Mouse (Mus musculus): ENCODE results near the gene Cdkl3. TPM values are rescaled to one million over a fixed set of nuclear protein-coding genes. Genes with fewer than 3 reads are reported as not detected.
"Not testable (repeated sequence)": the region's sequence is repeated elsewhere in the genome, so short reads cannot be mapped to it uniquely, and the experiment has no call there.

Cdkl3 gene
- polyA plus RNA-seq, 1 experiment from 2014 or later, result 13.2 TPM

DNA sequence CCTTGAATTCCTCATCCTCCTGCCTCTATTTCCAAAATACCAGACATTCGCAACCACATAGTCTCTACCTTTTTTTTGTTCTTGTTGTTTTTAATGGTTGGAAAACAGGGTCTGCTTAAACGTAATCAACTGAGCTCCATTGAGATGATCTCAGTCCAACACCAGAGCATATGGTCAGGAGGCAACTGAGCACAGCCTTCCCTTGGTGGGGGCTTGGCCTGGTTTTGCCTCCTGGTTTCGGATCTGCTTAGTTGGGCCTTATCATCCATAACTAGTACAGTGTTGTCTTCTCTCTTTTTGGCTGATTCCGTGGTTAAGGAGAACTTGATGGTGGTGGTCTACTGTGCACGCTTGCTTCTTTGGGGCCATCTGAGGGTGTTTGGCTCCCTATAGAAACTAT, 104.8 kb downstream of the Cdkl3 start:
- Histone ChIP-seq H3K9ac (ENCODE audit: low read length) (no peak overlapping the region), H3K27ac (ENCODE audit: low read depth, low read length) (no peak overlapping the region)

GRCm38 (mm10) chr11:52109421-52109820, 105.4 kb downstream of the Cdkl3 start:
- Histone ChIP-seq H3K27me3 (ENCODE audit: control insufficient read depth, insufficient read depth, low read length) (no peaks in the 10 kb centered on the region), H3K4me1 (replicated peaks; ENCODE audit: control insufficient read depth, insufficient read depth, low read length) (0 out of 2 replicates have a peak, but pooled peaks cover 3% of the 10 kb centered on the region), H3K4me2 (ENCODE audit: low read depth, low read length, severe bottlenecking) (no peak overlapping the region), H3K36me3 (ENCODE audit: control insufficient read depth, insufficient read depth, low read length) (peaks cover 5% of the 10 kb centered on the region; the same call in 1 of the 2 replicates), H3K4me3 (ENCODE audit: low read depth, low read length) (no peak overlapping the region), H3K9ac (ENCODE audit: low read length) (no peak overlapping the region), H3K27ac (ENCODE audit: low read depth, low read length) (no peak overlapping the region), H3K9me3 (ENCODE audit: control insufficient read depth, low read length) (no peaks in the 10 kb centered on the region)
- WGBS, result 86% methylated on average over 1 of the region's 1 CpGs
- ATAC-seq (replicated peaks; ENCODE audit: low FRiP score), result no peak
- no peak for DNase-seq (ENCODE audit: low spot score)

More for the DNA sequence above, 104.8 kb downstream of the Cdkl3 start:
- 93% methylated on average over 5 of the region's 5 CpGs for WGBS
- no peak for DNase-seq (ENCODE audit: low spot score)
- Histone ChIP-seq H3K4me3 (ENCODE audit: low read depth, low read length) (no peak overlapping the region), H3K9me3 (ENCODE audit: control insufficient read depth, low read length) (no peaks in the 10 kb centered on the region), H3K4me2 (ENCODE audit: low read depth, low read length, severe bottlenecking) (no peak overlapping the region), H3K4me1 (replicated peaks; ENCODE audit: control insufficient read depth, insufficient read depth, low read length) (0 out of 2 replicates have a peak, but pooled peaks cover 3% of the 10 kb centered on the region), H3K36me3 (ENCODE audit: control insufficient read depth, insufficient read depth, low read length) (peaks cover 3% of the 10 kb centered on the region; the same call in 1 of the 2 replicates), H3K27me3 (ENCODE audit: control insufficient read depth, insufficient read depth, low read length) (no peaks in the 10 kb centered on the region)
- no peak for ATAC-seq (replicated peaks; ENCODE audit: low FRiP score)

GRCm38 (mm10) chr11:52115479-52115878, 111.5 kb downstream of the Cdkl3 start:
- Histone ChIP-seq H3K9me3 (ENCODE audit: control insufficient read depth, low read length) (no peaks in the 10 kb centered on the region; the same call in 1 of the 2 replicates), H3K36me3 (ENCODE audit: control insufficient read depth, insufficient read depth, low read length) (peaks cover 29% of the 10 kb centered on the region), H3K27me3 (ENCODE audit: control insufficient read depth, insufficient read depth, low read length) (no peaks in the 10 kb centered on the region), H3K4me3 (ENCODE audit: low read depth, low read length) (no peak overlapping the region), H3K4me1 (replicated peaks; ENCODE audit: control insufficient read depth, insufficient read depth, low read length) (no peaks in the 10 kb centered on the region), H3K4me2 (ENCODE audit: low read depth, low read length, severe bottlenecking) (no peak overlapping the region), H3K27ac (ENCODE audit: low read depth, low read length) (no peak overlapping the region), H3K9ac (ENCODE audit: low read length) (no peak overlapping the region)
- no peak for ATAC-seq (replicated peaks; ENCODE audit: low FRiP score)
- no peak for DNase-seq (ENCODE audit: low spot score)
- 96% methylated on average over 3 of the region's 3 CpGs for WGBS

DNA sequence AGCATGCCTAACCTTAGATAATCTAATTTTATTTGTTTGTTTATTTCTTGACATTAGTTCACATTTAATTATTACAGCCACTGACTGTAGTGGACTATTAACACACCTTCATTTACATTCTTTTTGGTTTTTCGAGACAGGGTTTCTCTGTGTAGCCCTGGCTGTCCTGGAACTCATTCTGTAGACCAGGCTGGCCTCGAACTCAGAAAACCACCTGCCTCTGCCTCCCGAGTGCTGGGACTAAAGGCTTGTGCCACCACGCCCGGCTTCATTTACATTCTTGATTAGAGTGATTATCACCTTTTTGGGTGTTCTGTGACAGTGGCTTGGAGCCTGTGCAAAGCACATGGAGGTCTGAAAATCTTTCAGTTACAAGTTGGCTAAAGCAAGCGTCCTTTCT, 112.1 kb downstream of the Cdkl3 start:
- not testable (repeated sequence) for H3K27ac ChIP-seq (ENCODE audit: low read depth, low read length); H3K27me3 ChIP-seq (ENCODE audit: control insufficient read depth, insufficient read depth, low read length); H3K9me3 ChIP-seq (ENCODE audit: control insufficient read depth, low read length); H3K4me3 ChIP-seq (ENCODE audit: low read depth, low read length); H3K4me1 ChIP-seq (replicated peaks; ENCODE audit: control insufficient read depth, insufficient read depth, low read length); H3K4me2 ChIP-seq (ENCODE audit: low read depth, low read length, severe bottlenecking); DNase-seq (ENCODE audit: low spot score); ATAC-seq (replicated peaks; ENCODE audit: low FRiP score); H3K9ac ChIP-seq (ENCODE audit: low read length)
- H3K36me3 ChIP-seq (ENCODE audit: control insufficient read depth, insufficient read depth, low read length), result peaks cover 33% of the 10 kb centered on the region
- 94% methylated on average over 6 of the region's 6 CpGs for WGBS

DNA sequence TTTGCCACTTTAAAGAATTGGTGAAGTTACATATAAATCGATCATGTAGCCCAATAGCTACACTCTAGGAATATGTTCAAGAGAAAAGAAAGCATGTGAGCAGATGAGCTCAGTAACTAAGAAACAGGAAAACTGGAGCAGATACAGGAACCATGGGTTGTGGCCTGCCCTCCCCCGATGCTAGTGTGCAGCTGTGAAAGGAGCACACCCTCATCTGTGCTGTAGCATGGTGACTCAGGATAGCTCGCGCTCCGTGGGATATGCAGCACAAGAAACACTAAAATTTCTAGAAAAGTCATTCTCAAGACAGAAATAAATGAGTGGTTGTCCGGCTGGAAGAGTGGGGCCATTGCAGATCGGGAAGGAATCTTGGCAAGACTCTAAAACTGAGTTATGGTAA, 113.1 kb downstream of the Cdkl3 start:
- H3K27ac ChIP-seq (ENCODE audit: low read depth, low read length), result no peak overlapping the region
- H3K36me3 ChIP-seq (ENCODE audit: control insufficient read depth, insufficient read depth, low read length), result peaks cover 39% of the 10 kb centered on the region

GRCm38 (mm10) chr11:52120415-52120814, 116.4 kb downstream of the Cdkl3 start:
- not testable (repeated sequence) for H3K4me2 ChIP-seq (ENCODE audit: low read depth, low read length, severe bottlenecking); H3K9ac ChIP-seq (ENCODE audit: low read length); H3K4me1 ChIP-seq (replicated peaks; ENCODE audit: control insufficient read depth, insufficient read depth, low read length); H3K9me3 ChIP-seq (ENCODE audit: control insufficient read depth, low read length); H3K27me3 ChIP-seq (ENCODE audit: control insufficient read depth, insufficient read depth, low read length); H3K27ac ChIP-seq (ENCODE audit: low read depth, low read length); ATAC-seq (replicated peaks; ENCODE audit: low FRiP score); DNase-seq (ENCODE audit: low spot score); H3K4me3 ChIP-seq (ENCODE audit: low read depth, low read length)
- peaks cover 49% of the 10 kb centered on the region for H3K36me3 ChIP-seq (ENCODE audit: control insufficient read depth, insufficient read depth, low read length)

More for the DNA sequence above, 113.1 kb downstream of the Cdkl3 start:
- Histone ChIP-seq H3K9ac (ENCODE audit: low read length) (no peak overlapping the region), H3K4me1 (replicated peaks; ENCODE audit: control insufficient read depth, insufficient read depth, low read length) (no peaks in the 10 kb centered on the region), H3K4me3 (ENCODE audit: low read depth, low read length) (no peak overlapping the region), H3K27me3 (ENCODE audit: control insufficient read depth, insufficient read depth, low read length) (no peaks in the 10 kb centered on the region), H3K4me2 (ENCODE audit: low read depth, low read length, severe bottlenecking) (no peak overlapping the region), H3K9me3 (ENCODE audit: control insufficient read depth, low read length) (no peaks in the 10 kb centered on the region; the same call in 1 of the 2 replicates)
- DNase-seq (ENCODE audit: low spot score) (no peak), ATAC-seq (replicated peaks; ENCODE audit: low FRiP score) (no peak)
- WGBS, result 95% methylated on average over 7 of the region's 7 CpGs

GRCm38 (mm10) chr11:52122045-52122444, 118.0 kb downstream of the Cdkl3 start:
- Histone ChIP-seq H3K4me2 (ENCODE audit: low read depth, low read length, severe bottlenecking) (no peak overlapping the region), H3K9ac (ENCODE audit: low read length) (no peak overlapping the region), H3K27me3 (ENCODE audit: control insufficient read depth, insufficient read depth, low read length) (no peaks in the 10 kb centered on the region), H3K36me3 (ENCODE audit: control insufficient read depth, insufficient read depth, low read length) (peaks cover 49% of the 10 kb centered on the region), H3K9me3 (ENCODE audit: control insufficient read depth, low read length) (no peaks in the 10 kb centered on the region; the same call in 1 of the 2 replicates), H3K27ac (ENCODE audit: low read depth, low read length) (no peak overlapping the region), H3K4me3 (ENCODE audit: low read depth, low read length) (no peak overlapping the region), H3K4me1 (replicated peaks; ENCODE audit: control insufficient read depth, insufficient read depth, low read length) (no peaks in the 10 kb centered on the region)
- 93% methylated on average over 6 of the region's 6 CpGs for WGBS
- ATAC-seq (replicated peaks; ENCODE audit: low FRiP score), result no peak
- no peak for DNase-seq (ENCODE audit: low spot score)

DNA sequence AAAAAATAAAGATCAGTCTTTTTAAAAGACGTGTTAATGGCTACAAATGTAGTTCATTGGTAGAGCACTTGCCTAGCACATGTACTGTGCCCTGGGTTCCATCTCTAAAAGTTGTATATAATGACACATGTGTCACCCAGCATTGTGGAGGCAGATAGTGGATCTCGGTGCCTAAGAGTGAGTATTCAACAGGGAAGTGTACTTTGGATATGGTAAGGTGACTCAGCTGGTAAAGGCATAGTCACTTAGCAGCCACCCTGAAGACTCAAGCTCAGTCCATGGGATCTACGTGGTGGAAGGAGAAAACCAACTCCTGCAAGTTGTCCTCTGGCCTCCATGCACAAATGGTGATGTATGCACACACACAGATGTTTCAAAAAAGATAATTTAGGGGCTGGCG, 120.4 kb downstream of the Cdkl3 start:
- no peaks in the 10 kb centered on the region for H3K4me1 ChIP-seq (replicated peaks; ENCODE audit: control insufficient read depth, insufficient read depth, low read length)
- H3K4me3 ChIP-seq (ENCODE audit: low read depth, low read length), result no peak overlapping the region
- no peak for ATAC-seq (replicated peaks; ENCODE audit: low FRiP score)
- DNase-seq (ENCODE audit: low spot score), result no peak
- no peak overlapping the region for H3K4me2 ChIP-seq (ENCODE audit: low read depth, low read length, severe bottlenecking)
- no peak overlapping the region for H3K27ac ChIP-seq (ENCODE audit: low read depth, low read length)
- H3K9me3 ChIP-seq (ENCODE audit: control insufficient read depth, low read length), result no peaks in the 10 kb centered on the region; the same call in 1 of the 2 replicates
- WGBS, result 92% methylated on average over 4 of the region's 4 CpGs
- H3K36me3 ChIP-seq (ENCODE audit: control insufficient read depth, insufficient read depth, low read length), result peaks cover 34% of the 10 kb centered on the region
- H3K27me3 ChIP-seq (ENCODE audit: control insufficient read depth, insufficient read depth, low read length), result no peaks in the 10 kb centered on the region
- H3K9ac ChIP-seq (ENCODE audit: low read length), result no peak overlapping the region

DNA sequence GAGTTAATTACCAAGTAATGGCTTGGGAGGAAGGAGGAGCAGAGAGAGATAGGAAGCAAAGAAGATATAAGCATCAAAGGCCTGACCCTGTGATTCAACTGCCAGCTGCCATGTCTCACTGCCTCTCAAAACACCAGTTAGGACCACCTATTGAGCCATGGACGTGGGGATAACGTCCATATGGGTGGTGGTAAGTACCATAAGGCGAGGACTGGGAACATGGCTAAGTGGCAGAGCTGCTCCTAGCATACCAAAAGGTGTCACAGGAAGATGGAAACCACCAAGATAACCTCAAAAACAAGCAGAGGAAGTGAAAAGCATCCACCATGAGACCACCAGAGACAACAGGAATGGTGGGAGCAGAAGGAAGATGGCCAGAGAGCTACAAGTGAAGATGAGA, 123.1 kb downstream of the Cdkl3 start:
- 74% methylated on average over 3 of the region's 3 CpGs for WGBS
- Histone ChIP-seq H3K4me1 (replicated peaks; ENCODE audit: control insufficient read depth, insufficient read depth, low read length) (no peaks in the 10 kb centered on the region), H3K9me3 (ENCODE audit: control insufficient read depth, low read length) (no peaks in the 10 kb centered on the region), H3K27ac (ENCODE audit: low read depth, low read length) (no peak overlapping the region), H3K9ac (ENCODE audit: low read length) (no peak overlapping the region), H3K36me3 (ENCODE audit: control insufficient read depth, insufficient read depth, low read length) (peaks cover 14% of the 10 kb centered on the region), H3K4me3 (ENCODE audit: low read depth, low read length) (no peak overlapping the region), H3K27me3 (ENCODE audit: control insufficient read depth, insufficient read depth, low read length) (no peaks in the 10 kb centered on the region), H3K4me2 (ENCODE audit: low read depth, low read length, severe bottlenecking) (no peak overlapping the region)
- DNase-seq (ENCODE audit: low spot score), result no peak
- no peak for ATAC-seq (replicated peaks; ENCODE audit: low FRiP score)

Measured in forebrain, embryonic 11.5 days (tissue).